15 mouse cellular contexts compared by ENCODE assay signal in the genomic region with DNA sequence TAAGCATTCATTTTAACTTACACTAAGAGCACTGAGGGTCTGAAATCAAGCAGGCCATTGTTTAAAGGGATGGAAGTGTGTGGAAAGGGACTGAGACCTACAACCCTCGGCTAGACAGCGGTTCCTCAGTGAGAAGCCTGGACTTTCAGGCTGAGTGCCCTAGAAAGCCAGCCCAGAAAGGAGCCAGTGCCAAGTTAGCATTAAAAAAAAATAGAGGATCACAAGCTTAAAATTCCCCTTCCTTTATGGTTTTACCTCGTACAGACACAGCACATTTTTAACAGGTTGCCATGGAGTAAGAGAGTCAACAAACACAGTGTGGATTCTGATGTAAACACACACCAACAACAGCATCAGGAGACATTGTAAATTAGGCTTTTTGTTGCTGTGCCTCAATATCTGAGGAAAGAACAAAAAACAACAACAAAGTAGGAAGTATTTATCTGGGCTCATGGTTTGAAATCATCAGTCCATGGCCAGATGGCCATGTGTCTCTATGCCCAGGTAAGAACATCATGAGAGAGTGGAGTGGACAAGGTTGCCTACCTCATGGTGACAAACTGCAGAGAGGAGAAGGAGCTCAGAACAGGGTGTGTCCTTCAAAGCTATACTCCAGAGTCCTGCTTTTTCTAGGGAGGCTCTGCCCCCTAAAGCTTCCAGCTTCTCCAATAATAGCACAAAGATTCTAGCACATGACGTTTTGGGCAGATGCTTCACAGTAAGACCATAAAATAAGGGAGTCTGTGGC. TPM values are rescaled to one million over a fixed set of nuclear protein-coding genes. Genes with fewer than 3 reads are reported as not detected.
DNase-seq lines count a peak whose midpoint lies in the region; ATAC-seq and TF ChIP-seq lines count a peak whose summit lies in the region.
"Had no signal": no experiment of that assay in that cellular context is flagged by ENCODE, and none has a peak within 500 bp of the region (broad histone marks: within the 10 kb centered on the region; RNA-seq: fewer than 3 reads in every experiment).

No protein-coding gene starts in this region.

- H3K9ac ChIP-seq in embryonic facial prominence, embryonic 14.5 days (ENCODE audit: low read depth, low read length), result no peak overlapping the region
- no peak overlapping the region for H3K9ac ChIP-seq in lung, embryonic 16.5 days (ENCODE audit: low read length)
- H3K9ac ChIP-seq: embryonic facial prominence, embryonic 12.5 days; forebrain, postnatal 0 days had no signal

- no peaks in the 10 kb centered on the region for H3K36me3 ChIP-seq in embryonic facial prominence, embryonic 14.5 days (ENCODE audit: control insufficient read depth, insufficient read depth, low read length)
- no peaks in the 10 kb centered on the region for H3K36me3 ChIP-seq in embryonic facial prominence, embryonic 10.5 days (replicated peaks)
- no peaks in the 10 kb centered on the region for H3K36me3 ChIP-seq in lung, embryonic 16.5 days (ENCODE audit: control insufficient read depth, insufficient read depth, low read length)
- no peaks in the 10 kb centered on the region for H3K36me3 ChIP-seq in myocyte (ENCODE audit: control insufficient read depth, insufficient read depth)
- H3K36me3 ChIP-seq: embryonic facial prominence, embryonic 12.5 days had no signal

- no peak overlapping the region for H3K4me3 ChIP-seq in embryonic facial prominence, embryonic 14.5 days (ENCODE audit: low read depth, low read length)
- H3K4me3 ChIP-seq in embryonic facial prominence, embryonic 10.5 days, result no peak overlapping the region
- H3K4me3 ChIP-seq in lung, embryonic 16.5 days (ENCODE audit: low read length), result no peak overlapping the region; the same call in 1 of the 2 replicates
- H3K4me3 ChIP-seq in myocyte, result no peak overlapping the region
- H3K4me3 ChIP-seq: embryonic facial prominence, embryonic 12.5 days; layer of hippocampus, adult 2 months had no signal

- H3K4me1 ChIP-seq in embryonic facial prominence, embryonic 14.5 days (ENCODE audit: control insufficient read depth, insufficient read depth, low read length), result no peaks in the 10 kb centered on the region
- no peaks in the 10 kb centered on the region for H3K4me1 ChIP-seq in embryonic facial prominence, embryonic 10.5 days
- no peaks in the 10 kb centered on the region for H3K4me1 ChIP-seq in lung, embryonic 16.5 days (replicated peaks; ENCODE audit: control insufficient read depth, insufficient read depth, low read length)
- H3K4me1 ChIP-seq: embryonic facial prominence, embryonic 12.5 days had no signal

- no peak for TF ChIP-seq POLR2A in myocyte (IDR thresholded peaks at IDR 0.05; ENCODE audit: insufficient read length, low read depth)

- H3K9me3 ChIP-seq in embryonic facial prominence, embryonic 14.5 days (ENCODE audit: control insufficient read depth, low read length), result no peaks in the 10 kb centered on the region
- H3K9me3 ChIP-seq in embryonic facial prominence, embryonic 10.5 days, result no peaks in the 10 kb centered on the region
- no peaks in the 10 kb centered on the region for H3K9me3 ChIP-seq in lung, embryonic 16.5 days (ENCODE audit: control insufficient read depth, low read length)
- H3K9me3 ChIP-seq: embryonic facial prominence, embryonic 12.5 days had no signal

- no peak overlapping the region for H3K27ac ChIP-seq in embryonic facial prominence, embryonic 14.5 days (replicated peaks; ENCODE audit: low read depth, low read length)
- no peak overlapping the region for H3K27ac ChIP-seq in embryonic facial prominence, embryonic 10.5 days (replicated peaks)
- no peak overlapping the region for H3K27ac ChIP-seq in lung, embryonic 16.5 days (ENCODE audit: low read length)
- H3K27ac ChIP-seq: embryonic facial prominence, embryonic 12.5 days had no signal

- no peak overlapping the region for H3ac ChIP-seq in myocyte (ENCODE audit: control insufficient read depth, insufficient read length)

- 69% methylated on average over 4 of the region's 4 CpGs for WGBS in embryonic facial prominence, embryonic 14.5 days
- 76% methylated on average over 4 of the region's 4 CpGs for WGBS in embryonic facial prominence, embryonic 10.5 days
- 57% methylated on average over 4 of the region's 4 CpGs for WGBS in lung, embryonic 16.5 days

- peak; percentile 8 for DNase-seq in embryonic facial prominence, embryonic 14.5 days (ENCODE audit: low spot score)
- DNase-seq in embryonic facial prominence, embryonic 10.5 days (ENCODE audit: low spot score), result no peak
- no peak for DNase-seq in lung, postnatal 4 days
- DNase-seq in heart, adult 18-20 months, result no peak
- no peak for DNase-seq in MN1 (ENCODE audit: low spot score)
- DNase-seq: adrenal gland, postnatal 14 days; cerebellum, adult 18-20 months; forebrain, postnatal 0 days; heart, postnatal 4 days; thymus, postnatal 4 days had no signal

- no peak overlapping the region for H3K4me2 ChIP-seq in embryonic facial prominence, embryonic 14.5 days (ENCODE audit: low read depth, low read length)
- peak overlapping the region; percentile 29 for H3K4me2 ChIP-seq in lung, embryonic 16.5 days (ENCODE audit: low read depth, low read length)
- H3K4me2 ChIP-seq in myocyte (ENCODE audit: low read depth), result peak overlapping the region; percentile 53
- H3K4me2 ChIP-seq: embryonic facial prominence, embryonic 12.5 days had no signal

- H3K27me3 ChIP-seq in embryonic facial prominence, embryonic 14.5 days (replicated peaks; ENCODE audit: control insufficient read depth, insufficient read depth, low read length), result no peaks in the 10 kb centered on the region
- no peaks in the 10 kb centered on the region for H3K27me3 ChIP-seq in embryonic facial prominence, embryonic 10.5 days (replicated peaks; ENCODE audit: low read depth, poor library complexity, severe bottlenecking)
- no peaks in the 10 kb centered on the region for H3K27me3 ChIP-seq in lung, embryonic 16.5 days (ENCODE audit: control insufficient read depth, insufficient read depth, low read depth, low read length)
- H3K27me3 ChIP-seq in myocyte (ENCODE audit: control insufficient read depth, insufficient read depth, insufficient read length), result no peaks in the 10 kb centered on the region
- H3K27me3 ChIP-seq: embryonic facial prominence, embryonic 12.5 days had no signal

- no peak for ATAC-seq in embryonic facial prominence, embryonic 14.5 days (ENCODE audit: low read depth)
- peak; percentile 47; the same call in 1 of the 2 replicates for ATAC-seq in lung, embryonic 16.5 days (ENCODE audit: low read depth)
- ATAC-seq in hematopoietic stem cell, adult 5-6 weeks (replicated peaks in 1 of 2; ENCODE audit: insufficient read depth in 1 of 2, low FRiP score in 2 of 2, low TSS enrichment in 1 of 2, low read depth in 1 of 2, poor library complexity in 2 of 2, severe bottlenecking in 2 of 2), result peak; percentile 73 to 79
- ATAC-seq: forebrain, postnatal 0 days had no signal

- no peaks in the 10 kb centered on the region for H3K79me2 ChIP-seq in myocyte (ENCODE audit: control insufficient read depth, insufficient read depth)

TF ChIP-seq in myocyte, 11 proteins besides CTCF, POLR2A, EP300 and RAD21:
- TF ChIP-seq MYOD1 (IDR thresholded peaks at IDR 0.05; ENCODE audit: control insufficient read depth in 1 of 3, insufficient read length in 2 of 3, low read depth in 2 of 3) (no peak), TCF12 (IDR thresholded peaks at IDR 0.05; ENCODE audit: insufficient read depth, poor library complexity, severe bottlenecking) (no peak), TCF3 (IDR thresholded peaks at IDR 0.05; ENCODE audit: insufficient read length, low read depth) (no peak), E2F4 (IDR thresholded peaks at IDR 0.05; ENCODE audit: insufficient read depth) (no peak), MYOG (IDR thresholded peaks at IDR 0.05; ENCODE audit: control insufficient read depth in 1 of 3, insufficient read depth in 1 of 3, insufficient read length in 2 of 3, low read depth in 2 of 3) (no peak), SRF (IDR thresholded peaks at IDR 0.05; ENCODE audit: control insufficient read depth, insufficient read length, low read depth) (no peak), USF1 (IDR thresholded peaks at IDR 0.05; ENCODE audit: low read depth) (no peak), CEBPB (IDR thresholded peaks at IDR 0.05; ENCODE audit: insufficient read depth, poor library complexity, severe bottlenecking) (no peak), MAX (IDR thresholded peaks at IDR 0.05; ENCODE audit: low read depth) (no peak), REST (IDR thresholded peaks at IDR 0.05; ENCODE audit: insufficient read depth, insufficient read length) (no peak), POLR2AphosphoS2 (IDR thresholded peaks at IDR 0.05; ENCODE audit: insufficient read length, low read depth) (no peak)
TF ChIP-seq in myocyte: peak in this region for 0.

RNA-seq across cellular contexts. Expression of gene Ddit4l, which starts 10.1 kb away (rescaled TPM):
- polyA plus RNA-seq in embryonic facial prominence, embryonic 14.5 days (2014; fragmentation: Nextera tagmentation; extraction: Ambion mirVana), result 31.3 and 32.4 TPM in 2 replicates
- 6.7 and 11.2 TPM in 2 replicates for polyA plus RNA-seq in embryonic facial prominence, embryonic 10.5 days (2016; fragmentation: Nextera tagmentation; extraction: Ambion mirVana)
- polyA plus RNA-seq in lung, embryonic 16.5 days (2015; fragmentation: Nextera tagmentation; extraction: Ambion mirVana), result 9.9 and 10.1 TPM in 2 replicates
- total RNA-seq in hematopoietic stem cell, adult 5-6 weeks (2017), result 0.55 and 0.88 TPM in 2 replicates
- 2.1 TPM for polyA plus RNA-seq in myocyte (2012; fragmentation: generic; extraction: Trizol)
- 1 to 10 TPM; 1.3 to 1.8 TPM for total RNA-seq in heart, adult 18-20 months (2021)
